Mouse (Mus musculus): Measurements from ENCODE around the gene Dlg2. TPM values are rescaled to one million over a fixed set of nuclear protein-coding genes. Genes with fewer than 3 reads are reported as not detected.

Gene Dlg2
- polyA plus RNA-seq, 1 experiment: 89.8 TPM

- Histone ChIP-seq H3K27ac (ENCODE audit: insufficient read depth, low read length) (no peak overlapping the region), H3K4me3 (replicated peaks; ENCODE audit: insufficient read depth, low read depth, low read length) (no peak overlapping the region), H3K27me3 (ENCODE audit: control insufficient read depth, insufficient read depth, low read length) (no peaks in the 10 kb centered on the region; the same call in 1 of the 2 replicates), H3K4me1 (ENCODE audit: control insufficient read depth, insufficient read depth, low read length) (no peaks in the 10 kb centered on the region)
- no peak for DNase-seq
- TF ChIP-seq CTCF (IDR thresholded peaks at IDR 0.05; ENCODE audit: borderline replicate concordance, insufficient read depth, low read depth, low read length) (no peak), POLR2A (IDR thresholded peaks at IDR 0.05; ENCODE audit: borderline replicate concordance, insufficient read depth, low read length) (no peak)
- 56% methylated on average over 5 of the region's 5 CpGs for WGBS
These were observed 613.9 kb downstream of the Dlg2 start for GRCm38 (mm10) chr7:91090317-91090829.

DNA sequence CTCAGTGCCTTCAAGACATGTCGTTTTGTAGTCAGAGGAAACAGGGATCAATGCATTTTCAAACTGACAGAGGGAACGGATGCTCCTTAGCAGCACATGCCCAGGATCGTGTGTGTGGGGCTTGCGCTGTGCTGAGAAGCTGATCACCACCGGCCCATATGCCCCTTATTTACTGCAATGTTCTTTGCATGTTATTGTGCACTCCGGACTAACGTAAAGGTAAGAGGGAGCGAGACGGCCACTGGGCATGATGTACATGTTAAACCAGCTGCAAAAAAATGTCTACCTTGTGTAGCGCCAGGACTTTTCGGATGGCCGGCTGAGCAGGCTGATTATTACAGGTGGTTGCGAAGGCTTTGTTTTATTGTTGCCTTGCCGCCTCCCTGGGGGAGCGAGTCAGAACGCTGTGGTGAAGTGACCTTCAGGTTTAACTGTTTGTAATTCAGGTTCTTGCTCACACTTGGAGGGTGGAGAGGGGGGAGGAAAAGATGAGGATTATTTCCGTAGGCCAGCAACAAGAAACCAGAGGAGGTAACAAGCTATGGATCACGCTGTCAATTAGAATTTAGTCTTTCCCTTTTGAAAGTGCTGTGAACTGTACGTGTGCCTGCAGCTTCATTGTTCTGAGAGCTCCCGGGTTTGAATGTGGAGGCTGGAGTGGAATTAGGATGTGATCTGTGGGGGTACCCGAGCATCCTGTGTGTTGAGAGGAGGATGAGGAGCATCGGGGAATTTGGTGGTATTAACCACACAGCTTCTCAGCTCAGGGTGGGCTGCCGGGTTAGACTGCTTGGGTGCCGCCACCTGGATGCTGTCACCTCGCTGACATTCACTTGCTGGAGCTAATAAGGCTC is 614.6 kb downstream of the Dlg2 start:
- no peak for TF ChIP-seq POLR2A (IDR thresholded peaks at IDR 0.05; ENCODE audit: borderline replicate concordance, insufficient read depth, low read length)
- no peak for TF ChIP-seq CTCF (IDR thresholded peaks at IDR 0.05; ENCODE audit: borderline replicate concordance, insufficient read depth, low read depth, low read length)
- Histone ChIP-seq H3K4me3 (replicated peaks; ENCODE audit: insufficient read depth, low read depth, low read length) (peak overlapping the region; percentile 42), H3K27me3 (ENCODE audit: control insufficient read depth, insufficient read depth, low read length) (no peaks in the 10 kb centered on the region; the same call in 1 of the 2 replicates), H3K4me1 (ENCODE audit: control insufficient read depth, insufficient read depth, low read length) (no peaks in the 10 kb centered on the region), H3K27ac (ENCODE audit: insufficient read depth, low read length) (no peak overlapping the region)
- 6% methylated on average over 25 of the region's 25 CpGs for WGBS
- DNase-seq: peak; percentile 1 to 17

GRCm38 (mm10) chr7:91096467-91096866 is 620.0 kb downstream of the Dlg2 start:
- H3K27ac ChIP-seq (ENCODE audit: insufficient read depth, low read length): no peak overlapping the region
- DNase-seq: no peak

DNA sequence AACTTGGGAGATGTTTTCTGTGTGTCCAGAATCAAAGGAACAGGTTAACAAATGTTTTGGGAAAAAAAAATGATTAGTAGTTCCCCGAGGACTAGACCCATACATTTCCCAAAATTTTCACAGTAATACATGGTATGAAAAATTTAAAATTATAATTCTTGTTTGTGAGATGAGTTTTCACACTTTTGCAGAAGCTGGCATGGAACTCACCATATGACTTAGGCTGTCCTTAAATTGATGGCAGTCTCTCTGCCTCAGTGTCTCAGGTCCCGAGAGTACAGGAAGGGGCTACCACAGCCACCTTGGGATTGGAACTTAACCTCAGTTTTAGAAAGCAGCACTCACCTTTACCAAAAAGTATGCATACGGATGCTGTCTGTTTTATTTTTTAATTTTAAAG is 622.0 kb downstream of the Dlg2 start:
- H3K4me1 ChIP-seq (ENCODE audit: control insufficient read depth, insufficient read depth, low read length): no peaks in the 10 kb centered on the region
- 91% methylated on average over 3 of the region's 3 CpGs for whole genome bisulfite sequencing
- H3K27ac ChIP-seq (ENCODE audit: insufficient read depth, low read length): no peak overlapping the region
- no peak for TF ChIP-seq CTCF (IDR thresholded peaks at IDR 0.05; ENCODE audit: borderline replicate concordance, insufficient read depth, low read depth, low read length)
- no peak overlapping the region for H3K4me3 ChIP-seq (replicated peaks; ENCODE audit: insufficient read depth, low read depth, low read length)
- no peaks in the 10 kb centered on the region for H3K27me3 ChIP-seq (ENCODE audit: control insufficient read depth, insufficient read depth, low read length)
- no peak for DNase-seq

More at GRCm38 (mm10) chr7:91096467-91096866, 620.0 kb downstream of the Dlg2 start:
- Histone ChIP-seq H3K4me1 (ENCODE audit: control insufficient read depth, insufficient read depth, low read length) (no peaks in the 10 kb centered on the region), H3K4me3 (replicated peaks; ENCODE audit: insufficient read depth, low read depth, low read length) (no peak overlapping the region), H3K27me3 (ENCODE audit: control insufficient read depth, insufficient read depth, low read length) (no peaks in the 10 kb centered on the region)
- TF ChIP-seq POLR2A (IDR thresholded peaks at IDR 0.05; ENCODE audit: borderline replicate concordance, insufficient read depth, low read length) (no peak), CTCF (IDR thresholded peaks at IDR 0.05; ENCODE audit: borderline replicate concordance, insufficient read depth, low read depth, low read length) (no peak)
- 93% methylated on average over 7 of the region's 7 CpGs for WGBS

GRCm38 (mm10) chr7:91109575-91109974 is 633.1 kb downstream of the Dlg2 start:
- WGBS: 69% methylated on average over 3 of the region's 3 CpGs
- DNase-seq: no peak

GRCm38 (mm10) chr7:91132128-91132527 is 655.7 kb downstream of the Dlg2 start:
- H3K4me1 ChIP-seq (ENCODE audit: control insufficient read depth, insufficient read depth, low read length): no peaks in the 10 kb centered on the region
- DNase-seq: no peak
- WGBS: 60% methylated on average over 4 of the region's 4 CpGs
- no peak overlapping the region for H3K4me3 ChIP-seq (replicated peaks; ENCODE audit: insufficient read depth, low read depth, low read length)
- no peak for TF ChIP-seq CTCF (IDR thresholded peaks at IDR 0.05; ENCODE audit: borderline replicate concordance, insufficient read depth, low read depth, low read length)
- no peak for TF ChIP-seq POLR2A (IDR thresholded peaks at IDR 0.05; ENCODE audit: borderline replicate concordance, insufficient read depth, low read length)
- H3K27ac ChIP-seq (ENCODE audit: insufficient read depth, low read length): no peak overlapping the region
- no peaks in the 10 kb centered on the region for H3K27me3 ChIP-seq (ENCODE audit: control insufficient read depth, insufficient read depth, low read length)

More at GRCm38 (mm10) chr7:91109575-91109974, 633.1 kb downstream of the Dlg2 start:
- Histone ChIP-seq H3K4me3 (replicated peaks; ENCODE audit: insufficient read depth, low read depth, low read length) (no peak overlapping the region), H3K27ac (ENCODE audit: insufficient read depth, low read length) (no peak overlapping the region), H3K27me3 (ENCODE audit: control insufficient read depth, insufficient read depth, low read length) (no peaks in the 10 kb centered on the region), H3K4me1 (ENCODE audit: control insufficient read depth, insufficient read depth, low read length) (no peaks in the 10 kb centered on the region)
- no peak for TF ChIP-seq CTCF (IDR thresholded peaks at IDR 0.05; ENCODE audit: borderline replicate concordance, insufficient read depth, low read depth, low read length)
- TF ChIP-seq POLR2A (IDR thresholded peaks at IDR 0.05; ENCODE audit: borderline replicate concordance, insufficient read depth, low read length): no peak

DNA sequence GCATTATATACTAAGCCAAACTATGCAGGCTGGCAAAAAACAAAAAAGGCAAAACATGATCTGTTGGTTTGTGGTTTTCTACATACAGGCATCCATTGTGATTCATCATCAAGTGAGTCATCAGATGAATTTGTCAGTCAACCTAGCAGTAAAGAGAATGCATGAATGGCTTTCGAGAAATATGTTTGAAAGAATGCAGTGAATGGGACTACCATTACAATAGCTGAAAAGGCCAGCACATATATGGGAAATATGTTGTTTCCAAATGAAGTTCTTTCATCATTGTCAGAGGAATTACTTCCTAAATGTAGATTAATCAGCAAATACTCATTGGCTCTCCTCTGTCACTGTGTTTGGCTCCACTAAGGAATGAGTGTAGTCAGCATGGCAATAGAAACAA is 677.6 kb downstream of the Dlg2 start:
- Histone ChIP-seq H3K27ac (ENCODE audit: insufficient read depth, low read length) (no peak overlapping the region), H3K4me3 (replicated peaks; ENCODE audit: insufficient read depth, low read depth, low read length) (no peak overlapping the region), H3K4me1 (ENCODE audit: control insufficient read depth, insufficient read depth, low read length) (no peaks in the 10 kb centered on the region), H3K27me3 (ENCODE audit: control insufficient read depth, insufficient read depth, low read length) (no peaks in the 10 kb centered on the region)
- TF ChIP-seq CTCF (IDR thresholded peaks at IDR 0.05; ENCODE audit: borderline replicate concordance, insufficient read depth, low read depth, low read length): no peak
- no peak for TF ChIP-seq POLR2A (IDR thresholded peaks at IDR 0.05; ENCODE audit: borderline replicate concordance, insufficient read depth, low read length)
- WGBS: 81% methylated on average over 1 of the region's 1 CpGs
- no peak for DNase-seq

DNA sequence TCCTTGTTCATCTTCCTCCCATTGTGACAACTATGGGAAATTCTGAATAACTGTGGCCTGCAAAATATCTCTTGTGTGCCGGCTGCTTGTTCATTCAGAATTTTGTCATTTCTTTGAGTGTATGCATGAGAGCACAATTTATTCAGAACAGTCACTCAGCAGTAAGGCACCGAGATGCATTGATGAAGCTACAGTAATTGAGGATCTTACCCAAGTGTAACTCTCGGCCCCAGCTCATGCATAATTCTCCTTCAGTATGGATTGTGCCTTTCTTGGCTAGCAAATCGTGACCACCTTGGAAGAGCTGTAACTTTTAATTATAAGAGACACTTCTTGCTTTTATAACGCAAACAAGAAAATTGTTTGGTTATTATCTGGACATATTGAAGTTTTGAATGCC is 682.7 kb downstream of the Dlg2 start:
- WGBS: 55% methylated on average over 5 of the region's 5 CpGs
- TF ChIP-seq CTCF (IDR thresholded peaks at IDR 0.05; ENCODE audit: borderline replicate concordance, insufficient read depth, low read depth, low read length) (no peak), POLR2A (IDR thresholded peaks at IDR 0.05; ENCODE audit: borderline replicate concordance, insufficient read depth, low read length) (no peak)
- H3K4me3 ChIP-seq (replicated peaks; ENCODE audit: insufficient read depth, low read depth, low read length): no peak overlapping the region
- DNase-seq: no peak
- no peak overlapping the region for H3K27ac ChIP-seq (ENCODE audit: insufficient read depth, low read length)
- H3K27me3 ChIP-seq (ENCODE audit: control insufficient read depth, insufficient read depth, low read length): no peaks in the 10 kb centered on the region
- H3K4me1 ChIP-seq (ENCODE audit: control insufficient read depth, insufficient read depth, low read length): no peaks in the 10 kb centered on the region
